Mouse (Mus musculus): ENCODE data around the gene Pxmp2. TPM values are rescaled to one million over a fixed set of nuclear protein-coding genes. Genes with fewer than 3 reads are reported as not detected.

The Pxmp2 gene
- polyA plus RNA-seq, 1 experiment: 7.1 TPM

DNA sequence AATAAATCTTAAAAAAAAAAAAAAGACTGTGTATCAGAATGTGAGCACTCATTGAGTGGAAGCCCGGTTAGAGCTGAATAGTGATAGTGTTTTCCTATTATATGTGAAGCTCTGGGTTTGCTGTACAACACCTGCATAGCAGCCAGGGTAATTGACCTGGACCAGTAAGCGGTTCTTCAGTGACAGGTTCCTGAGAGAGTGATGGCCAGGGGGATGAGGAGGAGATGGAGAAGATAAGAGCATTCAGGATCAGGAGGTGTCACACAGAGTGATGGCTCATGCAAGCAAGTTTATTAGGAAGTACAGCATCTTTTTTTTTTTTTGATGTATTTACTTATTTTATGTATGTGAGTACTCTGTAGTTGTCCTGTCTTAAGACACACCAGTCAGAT lies 1.1 kb upstream of the Pxmp2 start:
- no peak for TF ChIP-seq CTCF (IDR thresholded peaks at IDR 0.05; ENCODE audit: extremely low read depth, insufficient read length, insufficient replicate concordance, low read depth, low read length)
- no peak for TF ChIP-seq POLR2A (IDR thresholded peaks at IDR 0.05; ENCODE audit: low read depth, low read length)
- Histone ChIP-seq H3K4me3 (ENCODE audit: low read depth, low read length) (no peak overlapping the region), H3K27me3 (ENCODE audit: control insufficient read depth, insufficient read depth, low read length) (no peaks in the 10 kb centered on the region), H3K4me1 (ENCODE audit: control insufficient read depth, insufficient read depth, insufficient read length, low read length) (no peaks in the 10 kb centered on the region; the same call in 1 of the 2 replicates), H3K36me3 (ENCODE audit: control insufficient read depth, insufficient read depth, low read length) (no peaks in the 10 kb centered on the region; the same call in 1 of the 2 replicates), H3K27ac (ENCODE audit: insufficient read depth, low read depth, low read length) (no peak overlapping the region)
- 32% methylated on average over 2 of the region's 2 CpGs for WGBS

- no peaks in the 10 kb centered on the region for H3K27me3 ChIP-seq (ENCODE audit: control insufficient read depth, insufficient read depth, low read length)
- no peaks in the 10 kb centered on the region; the same call in 1 of the 2 replicates for H3K36me3 ChIP-seq (ENCODE audit: control insufficient read depth, insufficient read depth, low read length)
- H3K27ac ChIP-seq (ENCODE audit: insufficient read depth, low read depth, low read length): no peak overlapping the region
- peak overlapping the region; percentile 97 for H3K4me3 ChIP-seq (ENCODE audit: low read depth, low read length)
- H3K4me1 ChIP-seq (ENCODE audit: control insufficient read depth, insufficient read depth, insufficient read length, low read length): no peaks in the 10 kb centered on the region; the same call in 1 of the 2 replicates
- WGBS: under 1% methylated on average over 31 of the region's 31 CpGs
- TF ChIP-seq POLR2A (IDR thresholded peaks at IDR 0.05; ENCODE audit: low read depth, low read length) (no peak), CTCF (IDR thresholded peaks at IDR 0.05; ENCODE audit: extremely low read depth, insufficient read length, insufficient replicate concordance, low read depth, low read length) (no peak)
Observed at GRCm38 (mm10) chr5:110286446-110287083, 579 bp upstream of the Pxmp2 start.

DNA sequence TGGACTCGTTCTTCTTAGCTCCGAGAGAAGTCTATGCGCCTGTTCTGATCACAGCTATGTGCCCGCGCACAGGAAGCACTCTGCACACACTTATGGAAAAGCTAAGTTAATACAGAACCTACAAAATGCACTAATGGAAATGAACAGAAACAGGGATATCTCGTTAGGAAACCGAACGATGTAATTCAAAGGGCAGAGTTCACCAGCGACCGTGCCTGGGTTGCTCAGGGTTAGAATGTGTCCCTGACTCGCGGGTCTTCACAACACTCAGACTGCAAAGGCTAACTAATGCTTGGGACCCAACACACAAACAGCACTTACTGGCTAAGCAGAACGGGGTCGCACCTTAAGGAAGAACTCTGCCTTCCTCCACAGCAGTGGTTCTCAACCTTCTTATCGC lies 830 bp downstream of the Pxmp2 start:
- Histone ChIP-seq H3K27me3 (ENCODE audit: control insufficient read depth, insufficient read depth, low read length) (no peaks in the 10 kb centered on the region), H3K4me3 (ENCODE audit: low read depth, low read length) (peak overlapping the region; percentile 97), H3K27ac (ENCODE audit: insufficient read depth, low read depth, low read length) (no peak overlapping the region), H3K4me1 (ENCODE audit: control insufficient read depth, insufficient read depth, insufficient read length, low read length) (no peaks in the 10 kb centered on the region; the same call in 1 of the 2 replicates), H3K36me3 (ENCODE audit: control insufficient read depth, insufficient read depth, low read length) (no peaks in the 10 kb centered on the region)
- TF ChIP-seq POLR2A (IDR thresholded peaks at IDR 0.05; ENCODE audit: low read depth, low read length) (no peak), CTCF (IDR thresholded peaks at IDR 0.05; ENCODE audit: extremely low read depth, insufficient read length, insufficient replicate concordance, low read depth, low read length) (no peak)
- 1% methylated on average over 15 of the region's 15 CpGs for WGBS

- no peak overlapping the region for H3K27ac ChIP-seq (ENCODE audit: insufficient read depth, low read depth, low read length)
- WGBS: 6% methylated on average over 4 of the region's 4 CpGs
- TF ChIP-seq POLR2A (IDR thresholded peaks at IDR 0.05; ENCODE audit: low read depth, low read length) (no peak), CTCF (IDR thresholded peaks at IDR 0.05; ENCODE audit: extremely low read depth, insufficient read length, insufficient replicate concordance, low read depth, low read length) (peak; percentile 56; the same call in 1 of the 2 replicates)
Observed at GRCm38 (mm10) chr5:110284536-110284935, 1.4 kb downstream of the Pxmp2 start.

GRCm38 (mm10) chr5:110281984-110282383 lies 4.0 kb downstream of the Pxmp2 start:
- Histone ChIP-seq H3K27ac (ENCODE audit: insufficient read depth, low read depth, low read length) (no peak overlapping the region), H3K4me3 (ENCODE audit: low read depth, low read length) (no peak overlapping the region), H3K36me3 (ENCODE audit: control insufficient read depth, insufficient read depth, low read length) (no peaks in the 10 kb centered on the region), H3K4me1 (ENCODE audit: control insufficient read depth, insufficient read depth, insufficient read length, low read length) (no peaks in the 10 kb centered on the region; the same call in 1 of the 2 replicates), H3K27me3 (ENCODE audit: control insufficient read depth, insufficient read depth, low read length) (no peaks in the 10 kb centered on the region)
- TF ChIP-seq POLR2A (IDR thresholded peaks at IDR 0.05; ENCODE audit: low read depth, low read length): no peak
- no peak for TF ChIP-seq CTCF (IDR thresholded peaks at IDR 0.05; ENCODE audit: extremely low read depth, insufficient read length, insufficient replicate concordance, low read depth, low read length)
- WGBS: 31% methylated on average over 2 of the region's 2 CpGs

More at GRCm38 (mm10) chr5:110284536-110284935, 1.4 kb downstream of the Pxmp2 start:
- Histone ChIP-seq H3K4me1 (ENCODE audit: control insufficient read depth, insufficient read depth, insufficient read length, low read length) (no peaks in the 10 kb centered on the region; the same call in 1 of the 2 replicates), H3K36me3 (ENCODE audit: control insufficient read depth, insufficient read depth, low read length) (no peaks in the 10 kb centered on the region), H3K27me3 (ENCODE audit: control insufficient read depth, insufficient read depth, low read length) (no peaks in the 10 kb centered on the region), H3K4me3 (ENCODE audit: low read depth, low read length) (no peak overlapping the region)

- Histone ChIP-seq H3K4me1 (ENCODE audit: control insufficient read depth, insufficient read depth, insufficient read length, low read length) (no peaks in the 10 kb centered on the region), H3K36me3 (ENCODE audit: control insufficient read depth, insufficient read depth, low read length) (no peaks in the 10 kb centered on the region), H3K27ac (ENCODE audit: insufficient read depth, low read depth, low read length) (no peak overlapping the region), H3K27me3 (ENCODE audit: control insufficient read depth, insufficient read depth, low read length) (no peaks in the 10 kb centered on the region), H3K4me3 (ENCODE audit: low read depth, low read length) (no peak overlapping the region)
- 94% methylated on average over 1 of the region's 1 CpGs for WGBS
- no peak for TF ChIP-seq POLR2A (IDR thresholded peaks at IDR 0.05; ENCODE audit: low read depth, low read length)
- TF ChIP-seq CTCF (IDR thresholded peaks at IDR 0.05; ENCODE audit: extremely low read depth, insufficient read length, insufficient replicate concordance, low read depth, low read length): no peak
Observed at GRCm38 (mm10) chr5:110276910-110277309, 9.1 kb downstream of the Pxmp2 start.

GRCm38 (mm10) chr5:110276391-110276790 lies 9.6 kb downstream of the Pxmp2 start:
- no peak overlapping the region for H3K27ac ChIP-seq (ENCODE audit: insufficient read depth, low read depth, low read length)
- no peaks in the 10 kb centered on the region for H3K36me3 ChIP-seq (ENCODE audit: control insufficient read depth, insufficient read depth, low read length)
- no peak for TF ChIP-seq CTCF (IDR thresholded peaks at IDR 0.05; ENCODE audit: extremely low read depth, insufficient read length, insufficient replicate concordance, low read depth, low read length)
- no peak for TF ChIP-seq POLR2A (IDR thresholded peaks at IDR 0.05; ENCODE audit: low read depth, low read length)
- WGBS: 80% methylated on average over 2 of the region's 2 CpGs
- H3K4me3 ChIP-seq (ENCODE audit: low read depth, low read length): no peak overlapping the region
- no peaks in the 10 kb centered on the region for H3K4me1 ChIP-seq (ENCODE audit: control insufficient read depth, insufficient read depth, insufficient read length, low read length)
- H3K27me3 ChIP-seq (ENCODE audit: control insufficient read depth, insufficient read depth, low read length): no peaks in the 10 kb centered on the region
